Mouse (Mus musculus): ENCODE results near the gene Adamts4. TPM values are rescaled to one million over a fixed set of nuclear protein-coding genes. Genes with fewer than 3 reads are reported as not detected.
A peak's percentile ranks its signal among the peaks of the same experiment; 100 is the strongest.

Gene Adamts4
- polyA plus RNA-seq, 1 experiment from 2014 or later = 6.0 TPM

- H3K36me3 ChIP-seq (ENCODE audit: control insufficient read depth, insufficient read depth, low read length) = peaks cover 26% of the 10 kb centered on the region
- H3K4me1 ChIP-seq (ENCODE audit: control insufficient read depth, insufficient read depth, low read depth, low read length) = peaks cover 12% of the 10 kb centered on the region
- WGBS = 55% methylated on average over 9 of the region's 9 CpGs
- H3K4me2 ChIP-seq (ENCODE audit: low read length) = peak overlapping the region; percentile 75
- H3K27me3 ChIP-seq (replicated peaks; ENCODE audit: control insufficient read depth, insufficient read depth, low read length) = no peaks in the 10 kb centered on the region
- H3K4me3 ChIP-seq (ENCODE audit: low read length) = peak overlapping the region; percentile 73
- H3K9ac ChIP-seq (ENCODE audit: low read depth, low read length) = peak overlapping the region; percentile 81
- ATAC-seq = no peak
- no peaks in the 10 kb centered on the region for H3K9me3 ChIP-seq (ENCODE audit: control insufficient read depth, low read length)
- no peak overlapping the region for H3K27ac ChIP-seq (ENCODE audit: low read depth, low read length)
These were observed 21.0 kb downstream of the Adamts4 start for GRCm38 (mm10) chr1:171271196-171271595.

- H3K9me3 ChIP-seq (ENCODE audit: control insufficient read depth, low read length) = no peaks in the 10 kb centered on the region
- no peaks in the 10 kb centered on the region for H3K27me3 ChIP-seq (replicated peaks; ENCODE audit: control insufficient read depth, insufficient read depth, low read length)
- no peak for ATAC-seq
- 72% methylated on average over 10 of the region's 10 CpGs for WGBS
- peaks cover 12% of the 10 kb centered on the region for H3K4me1 ChIP-seq (ENCODE audit: control insufficient read depth, insufficient read depth, low read depth, low read length)
- H3K9ac ChIP-seq (ENCODE audit: low read depth, low read length) = no peak overlapping the region
- H3K36me3 ChIP-seq (ENCODE audit: control insufficient read depth, insufficient read depth, low read length) = peaks cover 30% of the 10 kb centered on the region
- no peak overlapping the region for H3K4me3 ChIP-seq (ENCODE audit: low read length)
- H3K4me2 ChIP-seq (ENCODE audit: low read length) = peak overlapping the region; percentile 75; the same call in 1 of the 2 replicates
- no peak overlapping the region for H3K27ac ChIP-seq (ENCODE audit: low read depth, low read length)
These were observed 21.4 kb downstream of the Adamts4 start for GRCm38 (mm10) chr1:171271622-171272021.

DNA sequence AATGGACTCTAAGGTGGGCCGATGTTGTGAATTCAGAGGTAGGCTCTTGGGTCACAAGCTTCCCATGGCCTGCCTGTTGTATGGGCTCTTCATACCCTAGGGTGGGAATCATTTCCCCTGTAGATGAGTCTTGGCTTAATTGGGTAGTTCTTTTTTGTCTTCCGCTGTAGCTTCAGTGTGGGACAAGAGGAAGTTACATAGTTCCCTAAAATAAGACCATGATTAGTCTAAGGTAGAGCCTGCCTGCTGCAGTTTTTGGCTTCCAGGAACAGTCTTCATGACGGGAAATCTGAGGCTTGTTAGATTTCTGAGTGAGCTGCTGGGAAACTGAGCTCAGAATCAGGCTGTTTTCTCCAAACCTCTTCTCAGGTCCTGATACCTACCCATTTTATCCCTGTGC, 21.9 kb downstream of the Adamts4 start:
- Histone ChIP-seq H3K4me1 (ENCODE audit: control insufficient read depth, insufficient read depth, low read depth, low read length) (peaks cover 12% of the 10 kb centered on the region), H3K27me3 (replicated peaks; ENCODE audit: control insufficient read depth, insufficient read depth, low read length) (no peaks in the 10 kb centered on the region), H3K36me3 (ENCODE audit: control insufficient read depth, insufficient read depth, low read length) (peaks cover 33% of the 10 kb centered on the region), H3K4me3 (ENCODE audit: low read length) (no peak overlapping the region), H3K9ac (ENCODE audit: low read depth, low read length) (no peak overlapping the region), H3K4me2 (ENCODE audit: low read length) (no peak overlapping the region), H3K9me3 (ENCODE audit: control insufficient read depth, low read length) (no peaks in the 10 kb centered on the region), H3K27ac (ENCODE audit: low read depth, low read length) (no peak overlapping the region)
- ATAC-seq = no peak
- 95% methylated on average over 3 of the region's 3 CpGs for WGBS

DNA sequence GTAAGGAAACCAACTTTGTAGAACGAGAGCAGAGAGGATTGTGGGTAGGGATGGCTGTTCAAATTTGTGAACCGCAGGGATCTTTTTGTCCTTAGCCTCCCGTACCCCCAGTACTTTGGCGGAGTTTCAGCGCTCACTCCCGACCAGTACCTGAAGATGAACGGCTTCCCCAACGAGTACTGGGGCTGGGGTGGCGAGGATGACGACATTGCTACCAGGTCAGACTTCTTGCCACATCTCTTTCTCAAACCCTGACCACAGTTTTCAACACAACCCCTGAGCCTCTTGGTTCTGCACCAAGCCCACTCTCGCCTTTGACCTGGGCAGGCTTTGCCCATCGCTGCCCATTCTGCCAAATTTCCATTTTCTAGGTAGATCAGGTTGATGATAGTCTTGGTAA, 23.9 kb downstream of the Adamts4 start:
- Histone ChIP-seq H3K27ac (ENCODE audit: low read depth, low read length) (no peak overlapping the region), H3K9me3 (ENCODE audit: control insufficient read depth, low read length) (no peaks in the 10 kb centered on the region), H3K4me3 (ENCODE audit: low read length) (no peak overlapping the region), H3K27me3 (replicated peaks; ENCODE audit: control insufficient read depth, insufficient read depth, low read length) (no peaks in the 10 kb centered on the region), H3K36me3 (ENCODE audit: control insufficient read depth, insufficient read depth, low read length) (peaks cover 43% of the 10 kb centered on the region), H3K4me1 (ENCODE audit: control insufficient read depth, insufficient read depth, low read depth, low read length) (peaks cover 12% of the 10 kb centered on the region), H3K9ac (ENCODE audit: low read depth, low read length) (no peak overlapping the region), H3K4me2 (ENCODE audit: low read length) (no peak overlapping the region)
- ATAC-seq = no peak
- 93% methylated on average over 12 of the region's 12 CpGs for WGBS

- Histone ChIP-seq H3K4me3 (ENCODE audit: low read length) (no peak overlapping the region), H3K27ac (ENCODE audit: low read depth, low read length) (no peak overlapping the region), H3K9me3 (ENCODE audit: control insufficient read depth, low read length) (no peaks in the 10 kb centered on the region), H3K4me1 (ENCODE audit: control insufficient read depth, insufficient read depth, low read depth, low read length) (peaks cover 20% of the 10 kb centered on the region), H3K27me3 (replicated peaks; ENCODE audit: control insufficient read depth, insufficient read depth, low read length) (no peaks in the 10 kb centered on the region), H3K9ac (ENCODE audit: low read depth, low read length) (no peak overlapping the region), H3K36me3 (ENCODE audit: control insufficient read depth, insufficient read depth, low read length) (peaks cover 43% of the 10 kb centered on the region), H3K4me2 (ENCODE audit: low read length) (no peak overlapping the region)
- no peak for ATAC-seq
- WGBS = 79% methylated on average over 11 of the region's 11 CpGs
These were observed 25.0 kb downstream of the Adamts4 start for GRCm38 (mm10) chr1:171275144-171275734.

- H3K36me3 ChIP-seq (ENCODE audit: control insufficient read depth, insufficient read depth, low read length) = peaks cover 43% of the 10 kb centered on the region
- no peak overlapping the region for H3K27ac ChIP-seq (ENCODE audit: low read depth, low read length)
- ATAC-seq = no peak
These were observed 26.0 kb downstream of the Adamts4 start for GRCm38 (mm10) chr1:171276110-171276748.

DNA sequence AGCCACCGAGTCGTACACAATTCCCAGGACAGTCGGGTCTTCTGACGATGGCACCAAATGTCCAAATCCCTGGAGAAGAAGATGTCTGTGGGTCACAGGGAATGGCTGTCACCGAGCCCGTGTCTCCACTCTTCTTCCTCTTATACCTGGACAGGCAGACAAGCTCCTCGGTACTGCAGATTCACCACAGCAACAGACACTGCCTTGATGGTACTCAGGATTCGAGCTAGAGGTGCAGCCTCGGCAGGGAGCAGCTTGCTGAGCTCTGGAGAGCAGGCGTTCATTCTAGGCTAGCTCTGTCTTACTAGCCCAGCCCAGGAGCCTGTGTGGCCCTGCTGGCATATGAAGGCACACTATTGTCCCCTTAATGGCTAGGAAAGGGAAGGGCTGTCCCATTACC, 27.5 kb downstream of the Adamts4 start:
- H3K27me3 ChIP-seq (replicated peaks; ENCODE audit: control insufficient read depth, insufficient read depth, low read length) = no peaks in the 10 kb centered on the region
- ATAC-seq = no peak
- 92% methylated on average over 10 of the region's 10 CpGs for WGBS
- H3K4me1 ChIP-seq (ENCODE audit: control insufficient read depth, insufficient read depth, low read depth, low read length) = peaks cover 18% of the 10 kb centered on the region
- no peak overlapping the region for H3K9ac ChIP-seq (ENCODE audit: low read depth, low read length)
- no peak overlapping the region for H3K4me2 ChIP-seq (ENCODE audit: low read length)
- no peak overlapping the region for H3K4me3 ChIP-seq (ENCODE audit: low read length)
- no peaks in the 10 kb centered on the region for H3K9me3 ChIP-seq (ENCODE audit: control insufficient read depth, low read length)
- H3K36me3 ChIP-seq (ENCODE audit: control insufficient read depth, insufficient read depth, low read length) = peaks cover 40% of the 10 kb centered on the region
- H3K27ac ChIP-seq (ENCODE audit: low read depth, low read length) = no peak overlapping the region

More at GRCm38 (mm10) chr1:171276110-171276748, 26.0 kb downstream of the Adamts4 start:
- no peak overlapping the region for H3K9ac ChIP-seq (ENCODE audit: low read depth, low read length)
- H3K4me3 ChIP-seq (ENCODE audit: low read length) = no peak overlapping the region
- H3K27me3 ChIP-seq (replicated peaks; ENCODE audit: control insufficient read depth, insufficient read depth, low read length) = no peaks in the 10 kb centered on the region
- no peak overlapping the region for H3K4me2 ChIP-seq (ENCODE audit: low read length)
- 91% methylated on average over 14 of the region's 14 CpGs for WGBS
- H3K4me1 ChIP-seq (ENCODE audit: control insufficient read depth, insufficient read depth, low read depth, low read length) = peaks cover 19% of the 10 kb centered on the region
- H3K9me3 ChIP-seq (ENCODE audit: control insufficient read depth, low read length) = no peaks in the 10 kb centered on the region

GRCm38 (mm10) chr1:171278436-171278835, 28.2 kb downstream of the Adamts4 start:
- Histone ChIP-seq H3K4me2 (ENCODE audit: low read length) (no peak overlapping the region), H3K27me3 (replicated peaks; ENCODE audit: control insufficient read depth, insufficient read depth, low read length) (no peaks in the 10 kb centered on the region), H3K36me3 (ENCODE audit: control insufficient read depth, insufficient read depth, low read length) (peaks cover 41% of the 10 kb centered on the region), H3K4me1 (ENCODE audit: control insufficient read depth, insufficient read depth, low read depth, low read length) (peaks cover 18% of the 10 kb centered on the region), H3K4me3 (ENCODE audit: low read length) (no peak overlapping the region), H3K9me3 (ENCODE audit: control insufficient read depth, low read length) (no peaks in the 10 kb centered on the region), H3K27ac (ENCODE audit: low read depth, low read length) (no peak overlapping the region), H3K9ac (ENCODE audit: low read depth, low read length) (no peak overlapping the region)
- 93% methylated on average over 8 of the region's 8 CpGs for WGBS
- ATAC-seq = no peak

DNA sequence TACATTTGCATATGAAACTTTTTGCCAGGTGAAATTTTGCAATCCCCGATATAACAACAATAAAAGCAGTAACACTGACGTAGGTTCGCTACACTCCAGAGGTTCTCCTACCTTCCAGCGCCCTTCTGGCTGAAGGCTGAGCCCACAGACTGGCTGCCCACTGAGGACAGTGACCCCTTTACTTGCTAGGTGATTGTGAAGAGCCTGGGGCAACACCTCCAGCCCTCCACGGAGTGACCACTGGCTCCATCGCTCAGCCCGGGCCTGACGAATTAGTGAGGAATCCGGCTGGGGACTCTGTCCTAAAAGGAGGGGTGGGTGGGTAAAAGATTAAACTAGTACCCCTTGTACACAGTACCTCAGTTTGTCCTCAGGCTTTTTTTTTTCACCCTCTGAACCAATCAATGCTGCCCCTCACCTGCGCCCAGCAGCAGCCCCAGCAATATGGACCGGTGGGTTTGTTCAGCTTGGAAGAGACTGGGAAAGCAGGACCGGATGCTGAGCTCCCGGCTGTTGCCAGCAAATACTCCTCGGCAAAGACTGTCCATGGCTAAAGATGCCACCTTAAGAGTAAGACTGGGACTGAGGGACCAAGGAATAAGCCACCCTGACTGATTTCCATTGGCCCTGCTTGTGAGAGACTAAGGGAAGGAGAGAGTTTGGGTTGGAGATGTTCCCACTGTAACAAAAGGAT, 28.9 kb downstream of the Adamts4 start:
- H3K9ac ChIP-seq (ENCODE audit: low read depth, low read length) = no peak overlapping the region; the same call in 1 of the 2 replicates
- peaks cover 18% of the 10 kb centered on the region for H3K4me1 ChIP-seq (ENCODE audit: control insufficient read depth, insufficient read depth, low read depth, low read length)
- 86% methylated on average over 14 of the region's 14 CpGs for WGBS
- H3K27me3 ChIP-seq (replicated peaks; ENCODE audit: control insufficient read depth, insufficient read depth, low read length) = no peaks in the 10 kb centered on the region
- no peak overlapping the region for H3K27ac ChIP-seq (ENCODE audit: low read depth, low read length)
- H3K9me3 ChIP-seq (ENCODE audit: control insufficient read depth, low read length) = no peaks in the 10 kb centered on the region
- no peak overlapping the region for H3K4me2 ChIP-seq (ENCODE audit: low read length)
- peaks cover 35% of the 10 kb centered on the region for H3K36me3 ChIP-seq (ENCODE audit: control insufficient read depth, insufficient read depth, low read length)
- ATAC-seq = no peak
- no peak overlapping the region for H3K4me3 ChIP-seq (ENCODE audit: low read length)

All from hindbrain, embryonic 16.5 days (tissue).